Mouse (Mus musculus) MEL (cell line): ENCODE results near the gene Cfap77. TPM values are rescaled to one million over a fixed set of nuclear protein-coding genes. Genes with fewer than 3 reads are reported as not detected.

Source experiments
- DNase-seq: peaks from one replicate; pipeline ENCODE4 v3.0.0; 2011; ENCODE audit warnings: low read depth, low spot score
- H3K27ac ChIP-seq: 2 replicates; pipeline ENCODE4 v1.5.1; 2012; ENCODE audit warnings: low read depth, mild to moderate bottlenecking, control low read depth, low read length, moderate library complexity; ENCODE audit not compliant: control insufficient read depth
- H3K27me3 ChIP-seq, 2 experiments: fragments of 150-350 bp in 1 of 2; sonication (generic) in 1 of 2; 2 replicates each; pipeline ENCODE4 v1.6.1; 2012; ENCODE audit warnings: low read length in 2 of 2, mild to moderate bottlenecking in 2 of 2, improper control_type of control experiment in 1 of 2, moderate library complexity in 1 of 2; ENCODE audit not compliant: insufficient read depth in 2 of 2, control insufficient read depth in 1 of 2
- H3K36me3 ChIP-seq, 2 experiments: 2 replicates each; pipeline ENCODE4 v1.6.1; 2012 to 2014; ENCODE audit warnings: low read length in 2 of 2, improper control_type of control experiment in 1 of 2, inconsistent platforms in 1 of 2, mild to moderate bottlenecking in 1 of 2; ENCODE audit not compliant: insufficient read depth in 2 of 2, control insufficient read depth in 1 of 2
- H3K4me1 ChIP-seq, 2 experiments: fragments of 150-350 bp in 1 of 2; sonication (generic) in 1 of 2; 2 replicates each; pipeline ENCODE4 v1.6.1; 2012; ENCODE audit warnings: low read length in 2 of 2, improper control_type of control experiment in 1 of 2, mild to moderate bottlenecking in 1 of 2; ENCODE audit not compliant: insufficient read depth in 2 of 2, control insufficient read depth in 1 of 2
- H3K4me3 ChIP-seq, 2 experiments: fragments of 150-350 bp in 1 of 2; sonication (generic) in 1 of 2; 2 replicates each; pipeline ENCODE4 v1.5.1; 2012; ENCODE audit warnings: low read depth in 2 of 2, low read length in 2 of 2, mild to moderate bottlenecking in 2 of 2, moderate library complexity in 2 of 2, control low read depth in 1 of 2, improper control_type of control experiment in 1 of 2; ENCODE audit not compliant: control insufficient read depth in 1 of 2, insufficient read depth in 1 of 2
- H3K79me2 ChIP-seq: 2 replicates; pipeline ENCODE4 v1.6.1; 2012; ENCODE audit warnings: mild to moderate bottlenecking, low read length, moderate library complexity; ENCODE audit not compliant: control insufficient read depth, poor library complexity, insufficient read depth
- H3K9ac ChIP-seq: 2 replicates; pipeline ENCODE4 v1.6.1; 2012; ENCODE audit warnings: low read depth, mild to moderate bottlenecking, control low read depth, low read length, moderate library complexity; ENCODE audit not compliant: control insufficient read depth, poor library complexity, severe bottlenecking
- H3K9me3 ChIP-seq: fragments of 150-350 bp; sonication (generic); replicated peaks from 2 replicates; pipeline ENCODE4 v1.6.1; 2012; ENCODE audit warnings: mild to moderate bottlenecking, low read length, improper control_type of control experiment, moderate library complexity; ENCODE audit not compliant: insufficient read depth
- BHLHE40 ChIP-seq: IDR thresholded peaks from 2 replicates; pipeline ENCODE4 v1.6.1; 2012; ENCODE audit warnings: low read depth, mild to moderate bottlenecking, inconsistent platforms, low read length, improper control_type of control experiment, borderline replicate concordance
- CHD1 ChIP-seq: IDR thresholded peaks from 2 replicates; pipeline ENCODE4 v1.6.1; 2012; ENCODE audit warnings: low read depth, mild to moderate bottlenecking, inconsistent platforms, low read length, improper control_type of control experiment
- ELF1 ChIP-seq: IDR thresholded peaks from 2 replicates; pipeline ENCODE4 v1.6.1; 2014; ENCODE audit warnings: low read depth, mild to moderate bottlenecking, inconsistent platforms, low read length, improper control_type of control experiment, moderate library complexity
- JUND ChIP-seq: IDR thresholded peaks from 2 replicates; pipeline ENCODE4 v1.6.1; 2011; ENCODE audit warnings: low read depth, mild to moderate bottlenecking, improper control_type of control experiment, low read length
- NELFE ChIP-seq: IDR thresholded peaks from 2 replicates; pipeline ENCODE4 v1.6.1; 2011; ENCODE audit warnings: low read depth, low read length, improper control_type of control experiment
- NRF1 ChIP-seq: IDR thresholded peaks from 2 replicates; pipeline ENCODE4 v1.6.1; 2014; ENCODE audit warnings: low read depth, mild to moderate bottlenecking, inconsistent platforms, low read length, improper control_type of control experiment, moderate library complexity; ENCODE audit not compliant: poor library complexity, insufficient read depth, severe bottlenecking
- RCOR1 ChIP-seq: IDR thresholded peaks from 2 replicates; pipeline ENCODE4 v1.6.1; 2012; ENCODE audit warnings: low read depth, mild to moderate bottlenecking, inconsistent platforms, low read length, improper control_type of control experiment
- SIN3A ChIP-seq: IDR thresholded peaks from 2 replicates; pipeline ENCODE4 v1.6.1; 2012; ENCODE audit warnings: low read length, improper control_type of control experiment, inconsistent platforms
- SMC3 ChIP-seq: IDR thresholded peaks from 2 replicates; pipeline ENCODE4 v1.6.1; 2011; ENCODE audit warnings: low read depth, low read length, improper control_type of control experiment
- TCF12 ChIP-seq: IDR thresholded peaks from 2 replicates; pipeline ENCODE4 v1.6.1; 2014; ENCODE audit warnings: low read depth, mild to moderate bottlenecking, inconsistent platforms, low read length, improper control_type of control experiment, moderate library complexity
- UBTF ChIP-seq: IDR thresholded peaks from 2 replicates; pipeline ENCODE4 v1.6.1; 2012; ENCODE audit warnings: low read depth, mild to moderate bottlenecking, inconsistent platforms, low read length, improper control_type of control experiment, moderate library complexity, borderline replicate concordance; ENCODE audit not compliant: insufficient read depth
- USF1 ChIP-seq: IDR thresholded peaks from 2 replicates; pipeline ENCODE4 v1.6.1; 2014; ENCODE audit warnings: low read depth, mild to moderate bottlenecking, inconsistent platforms, low read length, improper control_type of control experiment, moderate library complexity
- USF2 ChIP-seq, 2 experiments: IDR thresholded peaks; 2 replicates each; pipeline ENCODE4 v1.6.1; 2011 to 2012; ENCODE audit warnings: improper control_type of control experiment in 2 of 2, low read length in 2 of 2, borderline replicate concordance in 1 of 2, inconsistent platforms in 1 of 2, low read depth in 1 of 2, mild to moderate bottlenecking in 1 of 2; ENCODE audit not compliant: insufficient read depth in 1 of 2
- ZKSCAN1 ChIP-seq: IDR thresholded peaks from 2 replicates; pipeline ENCODE4 v1.6.1; 2012; ENCODE audit warnings: low read depth, mild to moderate bottlenecking, inconsistent platforms, low read length, improper control_type of control experiment, moderate library complexity
- polyA plus RNA-seq, 2 experiments: library from polyadenylated mRNA; stranded (reverse) in 1 of 2; unstranded in 1 of 2; fragments of >175 nt in 1 of 2; fragments of >200 nt in 1 of 2; gene quantifications; 2 replicates each; pipeline versions ENCODE4 v1.2.1 to v1.2.4; 2012; ENCODE audit warnings: low replicate concordance in 2 of 2, low read depth in 1 of 2; ENCODE audit not compliant: insufficient read length in 2 of 2, insufficient read depth in 1 of 2, missing spikeins in 1 of 2
- total RNA-seq: library from RNA; depleted of rRNA; stranded (reverse); fragments of 300-350 nt; gene quantifications from 2 replicates; pipeline ENCODE4 v1.2.3, GENCODE M21; 2012; rRNA removed

Gene Cfap77
- total and polyA plus RNA-seq, 3 experiments, result 1.1 to 2.4 TPM; not detected in 1

GRCm38 (mm10) chr2:28882047-28882446 lies 172.8 kb downstream of the Cfap77 start:
- no peaks in the 10 kb centered on the region for H3K4me1 ChIP-seq
- TF ChIP-seq JUND (no peak), USF2 (IDR thresholded peaks at IDR 0.05; ENCODE audit: borderline replicate concordance in 1 of 2, insufficient read depth in 1 of 2, low read depth in 1 of 2, low read length in 2 of 2) (no peak), UBTF (no peak), SIN3A (no peak), ELF1 (no peak)
- TF ChIP-seq, all 39 proteins: peak for 0
- Histone ChIP-seq H3K79me2 (no peaks in the 10 kb centered on the region), H3K27ac (no peak overlapping the region), H3K4me3 (no peak overlapping the region), H3K9me3 (no peaks in the 10 kb centered on the region), H3K27me3 (no peaks in the 10 kb centered on the region), H3K9ac (no peak overlapping the region), H3K36me3 (peaks cover 4 to 13% of the 10 kb centered on the region in 2 experiments; a peak in 3 of 4 replicates)
- DNase-seq, result no peak

GRCm38 (mm10) chr2:28881275-28881674 lies 173.6 kb downstream of the Cfap77 start:
- H3K4me1 ChIP-seq, result no peaks in the 10 kb centered on the region
- H3K27ac ChIP-seq, result no peak overlapping the region
- no peaks in the 10 kb centered on the region for H3K79me2 ChIP-seq
- no peak overlapping the region for H3K9ac ChIP-seq
- TF ChIP-seq USF1 (no peak), SIN3A (no peak), TCF12 (no peak), SMC3 (no peak), JUND (no peak), RCOR1 (no peak), CHD1 (no peak), ZKSCAN1 (no peak), BHLHE40 (no peak), NRF1 (no peak), NELFE (no peak)
- no peaks in the 10 kb centered on the region for H3K27me3 ChIP-seq
- no peak overlapping the region for H3K4me3 ChIP-seq
- H3K36me3 ChIP-seq, result peaks cover 4 to 10% of the 10 kb centered on the region in 2 experiments; a peak in 3 of 4 replicates
- no peak for DNase-seq
- no peaks in the 10 kb centered on the region for H3K9me3 ChIP-seq

Other genes starting within 250 kb of the Cfap77 start
- gene Gtf3c4, start 214.7 kb downstream of the Cfap77 start, total RNA-seq, result 34.7 and 37.4 TPM in 2 replicates
- gene Gtf3c4, start 214.7 kb downstream of the Cfap77 start, polyA plus RNA-seq, result 10 to 100 TPM in 1 of 2 experiments, not detected in 1; 28.3 TPM
- 22.8 and 26.0 TPM in 2 replicates for gene Ddx31, start 214.7 kb downstream of the Cfap77 start, total RNA-seq
- 10 to 100 TPM in 1 of 2 experiments, not detected in 1; 20.9 TPM for gene Ddx31, start 214.7 kb downstream of the Cfap77 start, polyA plus RNA-seq
- gene Barhl1, start 138.4 kb downstream of the Cfap77 start, total RNA-seq, result 0.10 and 0.15 TPM in 2 replicates
- gene Barhl1, start 138.4 kb downstream of the Cfap77 start, polyA plus RNA-seq, result under 1 TPM in 1 of 2 experiments, not detected in 1; 0.47 TPM
- gene Ttf1, start 5.2 kb upstream of the Cfap77 start, total RNA-seq, result 12.7 and 13.5 TPM in 2 replicates
- gene Ttf1, start 5.2 kb upstream of the Cfap77 start, polyA plus RNA-seq, result 10 to 100 TPM in 1 of 2 experiments, not detected in 1; 15.6 TPM
- gene Setx, start 69.1 kb upstream of the Cfap77 start, total RNA-seq, result 22.5 and 24.2 TPM in 2 replicates
- gene Setx, start 69.1 kb upstream of the Cfap77 start, polyA plus RNA-seq, result 10 to 100 TPM; 13.1 to 23.8 TPM
- gene Ntng2, start 197.9 kb upstream of the Cfap77 start, total RNA-seq, result 3.7 and 5.4 TPM in 2 replicates
- gene Ntng2, start 197.9 kb upstream of the Cfap77 start, polyA plus RNA-seq, result 10 to 100 TPM in 1 of 2 experiments, not detected in 1; 19.1 TPM